Mouse (Mus musculus) testis, adult 2 months (tissue): Measurements from ENCODE around the gene Olfr775.

Source experiments
- CTCF ChIP-seq: fragments of 200-500 bp; IDR thresholded peaks from 2 replicates; pipeline ENCODE4 v1.5.1; 2012; ENCODE audit warnings: low read depth, mild to moderate bottlenecking, inconsistent platforms, low read length, moderate library complexity; ENCODE audit not compliant: control insufficient read depth, insufficient read depth, insufficient replicate concordance
- POLR2A ChIP-seq: fragments of 200-500 bp; IDR thresholded peaks from 2 replicates; pipeline ENCODE4 v1.6.1; 2012; ENCODE audit warnings: low read depth, mild to moderate bottlenecking, inconsistent platforms, low read length, moderate library complexity; ENCODE audit not compliant: control insufficient read depth

GRCm38 (mm10) chr10:129271081-129271535 is 22.9 kb downstream of the Olfr775 start, which contains the start of gene Olfr777:
- TF ChIP-seq CTCF (no peak), POLR2A (no peak)
